Mouse (Mus musculus) heart, postnatal 0 days (tissue): ENCODE data around the gene Scfd2. TPM values are rescaled to one million over a fixed set of nuclear protein-coding genes. Genes with fewer than 3 reads are reported as not detected.
A peak's percentile ranks its signal among the peaks of the same experiment; 100 is the strongest.

Experiments used
- ATAC-seq: fragments of 200-750 bp; cut with Nextera tagmentation; 2 replicates; pipeline ENCODE4 v1.8.0; 2017; ENCODE audit warnings: low read depth, moderate number of reproducible peaks, moderate library complexity; ENCODE audit not compliant: insufficient read depth
- DNase-seq: peaks from one replicate; pipeline ENCODE4 v3.0.0-alpha.2; 2016; ENCODE audit warnings: low spot score
- H3K27ac ChIP-seq: fragments of 300-500 bp; sonication (generic); 2 replicates; pipeline ENCODE4 v1.5.1; 2014; ENCODE audit warnings: low read depth, mild to moderate bottlenecking
- H3K27me3 ChIP-seq: fragments of 300-500 bp; sonication (generic); 2 replicates; pipeline ENCODE4 v1.6.1; 2014; ENCODE audit warnings: low read length, mixed read lengths; ENCODE audit not compliant: control insufficient read depth, insufficient read depth
- H3K36me3 ChIP-seq: fragments of 300-500 bp; sonication (generic); replicated peaks from 2 replicates; pipeline ENCODE4 v1.6.1; 2014; ENCODE audit warnings: low read length, mixed read lengths; ENCODE audit not compliant: control insufficient read depth, insufficient read depth
- H3K4me1 ChIP-seq: fragments of 300-500 bp; sonication (generic); 2 replicates; pipeline ENCODE4 v1.6.1; 2014; ENCODE audit warnings: antibody characterized with exemption; ENCODE audit not compliant: control insufficient read depth, insufficient read depth
- H3K4me2 ChIP-seq: fragments of 300-500 bp; sonication (generic); 2 replicates; pipeline ENCODE4 v1.6.1; 2014; ENCODE audit warnings: low read depth, mild to moderate bottlenecking, low read length, moderate library complexity
- H3K4me3 ChIP-seq: fragments of 300-500 bp; sonication (generic); 2 replicates; pipeline ENCODE4 v1.5.1; 2014; ENCODE audit warnings: low read depth, low read length
- H3K9ac ChIP-seq: fragments of 300-500 bp; sonication (generic); replicated peaks from 2 replicates; pipeline ENCODE4 v1.6.1; 2014; ENCODE audit warnings: low read depth, low read length, mixed read lengths
- H3K9me3 ChIP-seq: fragments of 300-500 bp; sonication (generic); replicated peaks from 2 replicates; pipeline ENCODE4 v1.6.1; 2016; ENCODE audit warnings: low read length; ENCODE audit not compliant: control insufficient read depth
- CTCF ChIP-seq: IDR thresholded peaks from 2 replicates; pipeline ENCODE4 v1.5.1; 2016; ENCODE audit warnings: antibody characterized with exemption, control low read depth, low read depth
- EP300 ChIP-seq: IDR thresholded peaks from 2 replicates; pipeline ENCODE4 v1.6.1; 2016; ENCODE audit warnings: antibody characterized with exemption, low read depth
- WGBS: fragments of 180-500 bp; shearing (Covaris S2); extraction: QIAGEN DNeasy Blood & Tissue Kit; methylation state at CpG from one replicate; pipeline ENCODE4 v1.1.7; 2014; 5-methylcytosine and 5-hydroxymethylcytosine counted together
- polyA plus RNA-seq: library from polyadenylated mRNA; unstranded; fragments of >200 nt; fragmentation: Nextera tagmentation; extraction: Ambion mirVana; gene quantifications from 2 replicates; pipeline ENCODE4 v1.2.1, GENCODE M21; 2015
- total RNA-seq: library from RNA; depleted of rRNA; stranded (reverse); fragments of >200 nt; gene quantifications from 2 replicates; pipeline ENCODE4 v1.2.3, GENCODE M21; 2014; ENCODE audit warnings: low replicate concordance

The Scfd2 gene
- total and polyA plus RNA-seq, 2 experiments from 2014 or later, result 14.2 to 24.3 TPM

GRCm38 (mm10) chr5:74229775-74230413 lies 301.7 kb downstream of the Scfd2 start:
- WGBS, result 35% methylated on average over 11 of the region's 11 CpGs
- no peak for DNase-seq
- H3K4me1 ChIP-seq, result peaks cover 13% of the 10 kb centered on the region
- no peaks in the 10 kb centered on the region for H3K9me3 ChIP-seq
- H3K27ac ChIP-seq, result peak overlapping the region; percentile 56
- TF ChIP-seq EP300, result no peak
- TF ChIP-seq CTCF, result no peak
- H3K4me3 ChIP-seq, result no peak overlapping the region
- no peaks in the 10 kb centered on the region for H3K36me3 ChIP-seq
- H3K9ac ChIP-seq, result no peak overlapping the region
- 0 out of 2 replicates have a peak, but pooled peaks have one; percentile 18 for ATAC-seq
- H3K27me3 ChIP-seq, result no peaks in the 10 kb centered on the region
- H3K4me2 ChIP-seq, result no peak overlapping the region

GRCm38 (mm10) chr5:74228938-74229337 lies 302.6 kb downstream of the Scfd2 start:
- TF ChIP-seq EP300 (no peak), CTCF (no peak)
- H3K4me3 ChIP-seq, result no peak overlapping the region
- ATAC-seq (no peak), DNase-seq (no peak)
- H3K9me3 ChIP-seq, result no peaks in the 10 kb centered on the region
- H3K9ac ChIP-seq, result no peak overlapping the region
- no peak overlapping the region for H3K27ac ChIP-seq
- H3K27me3 ChIP-seq, result no peaks in the 10 kb centered on the region
- peaks cover 13% of the 10 kb centered on the region for H3K4me1 ChIP-seq
- 74% methylated on average over 1 of the region's 1 CpGs for WGBS
- no peaks in the 10 kb centered on the region for H3K36me3 ChIP-seq
- no peak overlapping the region for H3K4me2 ChIP-seq

GRCm38 (mm10) chr5:74227352-74227751 lies 304.2 kb downstream of the Scfd2 start:
- ATAC-seq, result no peak
- no peaks in the 10 kb centered on the region for H3K27me3 ChIP-seq
- no peaks in the 10 kb centered on the region for H3K36me3 ChIP-seq
- TF ChIP-seq EP300 (no peak), CTCF (no peak)
- no peak overlapping the region for H3K27ac ChIP-seq
- no peak overlapping the region for H3K4me3 ChIP-seq
- H3K4me2 ChIP-seq, result no peak overlapping the region
- 93% methylated on average over 6 of the region's 6 CpGs for WGBS
- H3K9ac ChIP-seq, result no peak overlapping the region
- no peaks in the 10 kb centered on the region for H3K9me3 ChIP-seq
- no peak for DNase-seq
- H3K4me1 ChIP-seq, result peaks cover 13% of the 10 kb centered on the region

- ATAC-seq, result no peak
- no peak for TF ChIP-seq CTCF
- no peak for TF ChIP-seq EP300
- no peak overlapping the region for H3K27ac ChIP-seq
These were observed 305.4 kb downstream of the Scfd2 start for GRCm38 (mm10) chr5:74226183-74226582.

GRCm38 (mm10) chr5:74224480-74224879 lies 307.1 kb downstream of the Scfd2 start:
- Histone ChIP-seq H3K9ac (no peak overlapping the region), H3K9me3 (no peaks in the 10 kb centered on the region), H3K27me3 (no peaks in the 10 kb centered on the region), H3K36me3 (no peaks in the 10 kb centered on the region), H3K4me1 (no peaks in the 10 kb centered on the region), H3K4me2 (no peak overlapping the region), H3K27ac (no peak overlapping the region), H3K4me3 (no peak overlapping the region)
- no peak for TF ChIP-seq CTCF
- no peak for DNase-seq
- ATAC-seq, result no peak
- WGBS, result 88% methylated on average over 6 of the region's 6 CpGs

More at GRCm38 (mm10) chr5:74226183-74226582, 305.4 kb downstream of the Scfd2 start:
- Histone ChIP-seq H3K4me3 (no peak overlapping the region), H3K9ac (no peak overlapping the region), H3K36me3 (no peaks in the 10 kb centered on the region), H3K27me3 (no peaks in the 10 kb centered on the region), H3K9me3 (no peaks in the 10 kb centered on the region), H3K4me1 (peaks cover 13% of the 10 kb centered on the region), H3K4me2 (no peak overlapping the region)
- WGBS, result 84% methylated on average over 5 of the region's 5 CpGs
- no peak for DNase-seq

- H3K9ac ChIP-seq, result no peak overlapping the region
- H3K4me3 ChIP-seq, result no peak overlapping the region
- TF ChIP-seq CTCF, result no peak
- no peak for TF ChIP-seq EP300
- H3K4me1 ChIP-seq, result no peaks in the 10 kb centered on the region
- H3K4me2 ChIP-seq, result no peak overlapping the region
- no peak overlapping the region for H3K27ac ChIP-seq
- H3K36me3 ChIP-seq, result no peaks in the 10 kb centered on the region
- no peaks in the 10 kb centered on the region for H3K27me3 ChIP-seq
- 64% methylated on average over 4 of the region's 4 CpGs for WGBS
- DNase-seq, result no peak
- H3K9me3 ChIP-seq, result no peaks in the 10 kb centered on the region
- no peak for ATAC-seq
These were observed 308.9 kb downstream of the Scfd2 start for GRCm38 (mm10) chr5:74222626-74223025.
